ENCODE assay signal across 13 mouse cellular contexts in the genomic region with DNA sequence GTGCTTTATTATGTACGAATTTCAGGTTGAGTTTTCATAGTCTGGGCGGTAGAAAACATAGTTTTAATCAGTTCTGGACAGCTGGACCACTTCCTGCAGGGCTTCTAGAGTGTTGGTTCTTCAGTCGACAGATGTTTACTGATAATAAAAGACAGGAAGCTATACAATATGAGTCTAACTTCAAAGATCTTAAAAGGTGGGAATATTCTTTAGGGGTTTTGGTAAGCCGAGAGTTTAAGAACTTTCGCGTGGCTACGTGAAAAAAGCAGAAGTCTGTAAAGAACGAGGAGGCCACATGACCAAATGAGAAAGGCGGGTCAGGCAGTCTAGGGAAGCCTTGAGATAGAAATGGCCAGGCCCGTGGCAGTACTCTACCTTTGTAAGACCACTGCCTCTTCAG. TPM values are rescaled to one million over a fixed set of nuclear protein-coding genes. Genes with fewer than 3 reads are reported as not detected.
A peak's percentile ranks its signal among the peaks of the same experiment; 100 is the strongest.
DNase-seq lines count a peak whose midpoint lies in the region; ATAC-seq and TF ChIP-seq lines count a peak whose summit lies in the region.
"Had no signal": no experiment of that assay in that cellular context is flagged by ENCODE, and none has a peak within 500 bp of the region (broad histone marks: within the 10 kb centered on the region; RNA-seq: fewer than 3 reads in every experiment).

No protein-coding gene starts in this region.

- H3K4me1 ChIP-seq in kidney, embryonic 15.5 days, result peaks cover 22% of the 10 kb centered on the region
- peaks cover 7% of the 10 kb centered on the region for H3K4me1 ChIP-seq in liver, embryonic 15.5 days (replicated peaks)
- H3K4me1 ChIP-seq: forebrain, embryonic 13.5 days had no signal

- no peaks in the 10 kb centered on the region for H3K27me3 ChIP-seq in kidney, embryonic 15.5 days
- H3K27me3 ChIP-seq in liver, embryonic 15.5 days, result no peaks in the 10 kb centered on the region
- H3K27me3 ChIP-seq: forebrain, embryonic 13.5 days; neural tube, embryonic 15.5 days had no signal

- no peak overlapping the region for H3K4me2 ChIP-seq in kidney, embryonic 15.5 days
- H3K4me2 ChIP-seq in liver, embryonic 15.5 days, result peak overlapping the region; percentile 14; the same call in 1 of the 2 replicates
- H3K4me2 ChIP-seq: forebrain, embryonic 13.5 days; neural tube, embryonic 15.5 days had no signal

- DNase-seq in kidney, postnatal 10 days, result no peak
- DNase-seq in 416B (ENCODE audit: low read depth), result peak; percentile 96
- no peak for DNase-seq in ovary, adult 18-20 months (ENCODE audit: low spot score)
- no peak for DNase-seq in embryo, embryonic 10.5 days (ENCODE audit: low spot score)
- DNase-seq in left cerebral cortex, adult 2 months (ENCODE audit: extremely low spot score in 1 of 2, low spot score in 2 of 2), result no peak
- DNase-seq: gastrocnemius, postnatal 14 days had no signal

- intact Hi-C loops in left cerebral cortex, adult 2 months (cut with DNase I), result no loop called here

- no peak overlapping the region for H3K4me3 ChIP-seq in kidney, embryonic 15.5 days (replicated peaks)
- H3K4me3 ChIP-seq in liver, embryonic 15.5 days (replicated peaks), result no peak overlapping the region
- H3K4me3 ChIP-seq in left cerebral cortex, adult 2 months, result no peak overlapping the region
- H3K4me3 ChIP-seq: forebrain, embryonic 13.5 days; neural tube, embryonic 15.5 days had no signal

- H3K27ac ChIP-seq in kidney, embryonic 15.5 days, result peak overlapping the region; percentile 71
- no peak overlapping the region for H3K27ac ChIP-seq in liver, embryonic 15.5 days (replicated peaks)
- no peak overlapping the region for H3K27ac ChIP-seq in left cerebral cortex, adult 2 months
- H3K27ac ChIP-seq: forebrain, embryonic 13.5 days; neural tube, embryonic 15.5 days had no signal

- H3K36me3 ChIP-seq in kidney, embryonic 15.5 days, result no peaks in the 10 kb centered on the region
- H3K36me3 ChIP-seq in liver, embryonic 15.5 days (replicated peaks), result no peaks in the 10 kb centered on the region
- H3K36me3 ChIP-seq: neural tube, embryonic 15.5 days had no signal

- ATAC-seq in kidney, embryonic 15.5 days (replicated peaks; ENCODE audit: low FRiP score), result no peak
- peak; percentile 79 for ATAC-seq in common myeloid progenitor, adult 5-6 weeks (replicated peaks; ENCODE audit: low read depth, poor library complexity, severe bottlenecking)
- 0 out of 2 replicates have a peak, but pooled peaks have one; percentile 22 for ATAC-seq in liver, embryonic 15.5 days (ENCODE audit: insufficient read depth)
- ATAC-seq: forebrain, embryonic 13.5 days; intestine, postnatal 0 days; midbrain, embryonic 16.5 days had no signal

- no peaks in the 10 kb centered on the region for H3K9me3 ChIP-seq in kidney, embryonic 15.5 days (replicated peaks)
- no peaks in the 10 kb centered on the region for H3K9me3 ChIP-seq in liver, embryonic 15.5 days (replicated peaks)
- H3K9me3 ChIP-seq: forebrain, embryonic 13.5 days; neural tube, embryonic 15.5 days had no signal

- WGBS in kidney, embryonic 15.5 days, result 37% methylated on average over 10 of the region's 10 CpGs
- 14% methylated on average over 10 of the region's 10 CpGs for WGBS in liver, embryonic 15.5 days (ENCODE audit: insufficient replicate concordance)

- H3K9ac ChIP-seq in kidney, embryonic 15.5 days, result no peak overlapping the region
- H3K9ac ChIP-seq in liver, embryonic 15.5 days, result no peak overlapping the region
- H3K9ac ChIP-seq: forebrain, embryonic 13.5 days; neural tube, embryonic 15.5 days had no signal

- TF ChIP-seq CTCF in left cerebral cortex, adult 2 months (IDR thresholded peaks at IDR 0.05), result no peak

RNA-seq across cellular contexts. Expression of gene Slc38a2, which starts 29.5 kb away (rescaled TPM):
- polyA plus RNA-seq in kidney, embryonic 15.5 days (2015; fragmentation: Nextera tagmentation; extraction: Ambion mirVana), result 134 and 138 TPM in 2 replicates
- total RNA-seq in common myeloid progenitor, adult 5-6 weeks (2017), result 85.6 and 103 TPM in 2 replicates
- 33.8 and 33.9 TPM in 2 replicates for polyA plus RNA-seq in liver, embryonic 15.5 days (2015; fragmentation: Nextera tagmentation; extraction: Ambion mirVana)
- 100 to 1,000 TPM in 1 of 2 experiments, 10 to 100 TPM in 1; 96.9 to 108 TPM for total RNA-seq in left cerebral cortex, adult 2 months (2021)
